Mouse (Mus musculus) natural killer cell, adult 2 months (primary cell): ENCODE results near the gene Net1.
"Not testable (repeated sequence)": the region's sequence is repeated elsewhere in the genome, so short reads cannot be mapped to it uniquely, and the experiment has no call there.

ENCODE experiments used
- DNase-seq, 2 experiments: peaks; one replicate each; pipeline ENCODE4 v3.0.0; 2022; ENCODE audit warnings: low spot score in 2 of 2

Gene Net1

GRCm38 (mm10) chr13:3890061-3890460 lies 28.0 kb downstream of the Net1 start:
- DNase-seq: no peak

DNA sequence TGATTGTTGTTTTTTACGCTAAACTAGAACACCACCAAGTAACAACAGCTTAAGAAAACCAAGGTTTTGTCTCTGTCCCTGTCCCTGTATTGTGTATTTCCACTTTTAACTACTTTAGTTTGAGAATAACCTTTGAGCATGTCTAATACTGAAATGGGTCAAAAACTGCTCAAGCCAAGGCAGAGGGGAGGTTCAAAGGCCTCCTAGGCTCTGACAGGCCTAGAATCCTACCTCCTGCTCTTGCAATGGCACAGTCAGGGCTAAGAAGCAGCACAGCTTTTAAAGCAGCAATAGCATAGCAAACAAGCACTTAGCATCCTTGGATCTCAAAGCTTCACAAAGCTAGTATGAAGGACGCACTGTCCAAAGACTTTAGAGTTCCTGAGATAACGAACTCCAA lies 28.9 kb downstream of the Net1 start:
- no peak for DNase-seq

DNA sequence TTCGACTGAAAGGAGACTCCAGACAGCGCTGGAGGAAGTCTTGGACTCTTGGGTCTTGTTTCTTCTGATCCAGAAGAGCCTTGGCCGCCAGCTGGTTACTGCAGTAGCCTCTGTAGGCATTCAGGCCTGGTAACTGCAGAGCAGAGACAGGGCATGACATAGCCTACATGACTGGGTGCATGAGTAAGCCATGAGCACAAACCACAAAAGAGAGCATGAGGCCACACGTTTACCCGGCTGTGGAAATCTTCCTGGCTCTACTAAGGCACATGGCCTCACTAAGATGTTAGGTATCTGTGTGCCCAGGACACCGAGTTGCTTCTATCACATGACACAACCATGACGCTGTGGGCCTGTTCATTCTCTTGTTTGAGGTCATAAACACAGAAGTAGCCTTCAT lies 31.4 kb downstream of the Net1 start:
- DNase-seq: no peak

DNA sequence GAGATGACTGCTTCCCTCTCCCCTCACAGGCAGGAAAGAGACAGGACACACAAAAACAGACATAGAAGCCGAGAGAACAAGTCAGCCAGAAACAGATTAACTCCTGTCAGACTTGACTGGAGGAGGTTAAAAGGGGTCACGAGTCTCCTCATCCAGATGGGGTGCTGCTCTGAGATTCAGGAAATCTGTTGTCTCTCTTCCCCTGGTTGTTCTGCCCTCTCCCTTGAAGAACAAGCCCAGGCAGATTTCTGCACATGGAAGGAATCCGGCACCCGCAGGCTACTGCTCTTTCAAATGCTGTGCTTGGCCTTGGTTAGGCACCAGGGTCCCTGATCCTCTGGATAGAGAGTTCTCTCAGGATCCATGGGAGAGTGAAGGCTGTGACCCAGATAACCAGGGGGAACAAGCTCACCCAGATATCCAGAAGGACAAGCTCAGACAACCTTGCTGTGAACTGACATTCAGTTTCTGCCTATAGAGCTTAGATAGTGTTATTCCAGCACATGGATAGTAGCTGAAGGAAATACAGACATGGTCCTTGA lies 40.3 kb downstream of the Net1 start:
- DNase-seq: no peak

- DNase-seq: no peak
Measured at GRCm38 (mm10) chr13:3877185-3877584, 40.8 kb downstream of the Net1 start.

- no peak for DNase-seq
Measured at GRCm38 (mm10) chr13:3876448-3876847, 41.6 kb downstream of the Net1 start.

DNA sequence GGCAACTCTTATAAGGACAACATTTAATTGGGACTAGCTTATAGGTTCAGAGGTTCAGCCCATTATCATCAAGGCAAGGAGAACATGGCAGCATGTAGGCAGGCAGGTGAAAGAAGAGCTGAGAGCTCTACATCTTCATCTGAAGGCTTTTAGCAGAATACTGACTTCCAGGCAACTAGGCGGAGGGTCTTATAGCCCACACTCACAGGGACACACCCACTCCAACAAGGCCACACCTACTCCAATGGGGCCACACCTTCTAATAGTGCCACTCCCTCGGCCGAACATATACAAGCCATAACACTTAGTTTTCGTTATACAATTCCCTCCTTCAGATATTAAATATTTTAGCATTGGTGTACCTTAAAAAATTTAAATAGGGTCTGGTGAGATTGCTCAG lies 45.2 kb downstream of the Net1 start:
- DNase-seq: no peak

GRCm38 (mm10) chr13:3869901-3870300 lies 48.1 kb downstream of the Net1 start:
- no peak for DNase-seq

DNA sequence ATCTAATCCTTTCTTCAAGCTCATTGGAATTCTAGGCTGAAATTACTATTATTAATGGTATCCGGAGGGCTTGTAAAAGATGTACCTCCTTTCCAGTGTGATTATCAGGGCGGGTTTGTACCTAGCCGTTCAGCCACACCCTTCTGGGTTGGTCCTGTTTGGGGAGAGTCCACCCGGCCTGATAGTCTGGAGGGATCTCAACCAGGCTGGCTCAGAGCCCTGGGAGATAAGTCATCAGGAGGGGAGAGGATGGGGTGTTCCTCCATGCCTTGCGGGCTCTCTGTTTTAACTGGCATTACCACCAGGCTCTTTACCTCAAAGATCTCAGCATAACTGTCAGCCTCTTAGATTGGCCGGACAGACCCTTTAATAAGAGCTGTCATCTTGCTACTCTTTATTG lies 50.9 kb downstream of the Net1 start:
- no peak for DNase-seq

DNA sequence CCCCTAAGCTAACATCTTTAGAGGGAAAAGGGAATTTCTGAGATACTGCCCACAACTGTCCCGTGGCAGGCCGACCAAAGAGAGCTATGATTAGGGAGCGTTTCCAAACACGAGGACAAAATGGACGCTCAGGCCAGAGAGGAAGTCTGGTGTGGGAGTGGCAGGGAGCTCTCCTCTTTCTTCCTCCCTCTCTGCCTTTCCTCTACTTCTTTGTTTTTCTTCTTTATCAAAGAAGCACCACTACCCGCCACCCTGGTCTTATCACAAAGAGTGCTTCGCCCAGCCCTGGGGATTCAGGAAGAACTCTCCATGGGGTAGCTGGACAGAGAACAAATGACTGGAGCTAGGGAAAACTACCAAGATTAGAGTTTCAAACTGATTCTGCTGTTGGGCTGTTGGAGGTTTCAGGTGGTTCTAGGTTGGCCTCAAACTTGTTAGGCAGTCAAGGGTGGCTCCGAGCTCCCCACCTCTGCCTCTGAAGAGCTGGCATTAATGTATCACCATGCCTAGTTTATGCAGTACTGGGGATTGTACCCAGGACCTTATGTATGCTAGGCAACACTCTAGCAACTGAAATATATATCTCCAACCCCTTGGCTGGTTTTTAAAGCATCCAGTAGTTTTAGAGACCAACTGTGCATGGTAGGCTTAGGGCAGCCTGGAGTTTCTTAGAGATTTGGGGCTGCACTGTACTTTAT lies 51.5 kb downstream of the Net1 start:
- no peak for DNase-seq

- DNase-seq: no peak
Measured at GRCm38 (mm10) chr13:3865648-3866354, 52.2 kb downstream of the Net1 start.

DNA sequence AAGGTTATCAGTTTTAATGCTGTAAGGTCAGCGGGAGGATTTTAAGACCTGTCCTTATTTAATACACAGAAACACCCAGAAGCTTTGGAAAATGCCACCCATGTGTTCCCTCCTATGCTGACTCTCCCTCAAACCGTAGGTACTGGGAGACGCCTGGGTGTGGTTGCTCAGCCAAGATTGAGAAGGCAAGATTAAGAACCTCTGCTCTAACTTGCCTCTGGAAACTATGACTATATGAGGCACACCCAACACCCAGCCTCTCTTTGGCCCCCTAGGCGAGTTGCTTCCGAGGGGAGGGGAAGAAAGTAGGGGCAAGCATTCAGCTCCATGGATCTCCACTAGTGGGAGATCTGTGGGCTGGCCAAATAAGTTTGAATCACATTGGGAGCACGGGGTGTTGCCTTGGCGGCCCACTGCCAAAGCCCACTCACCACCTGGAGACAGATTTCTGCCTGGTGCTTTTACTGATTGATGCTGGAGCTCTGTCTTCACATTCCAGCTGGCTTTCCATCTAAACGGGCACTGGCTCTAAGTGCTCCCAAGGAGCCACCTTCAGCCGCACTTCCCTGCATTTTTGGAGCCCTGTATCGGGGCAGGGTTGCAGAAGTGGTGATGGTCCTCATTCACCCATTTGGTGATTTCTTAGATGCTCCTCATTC lies 55.0 kb downstream of the Net1 start:
- DNase-seq: no peak

DNA sequence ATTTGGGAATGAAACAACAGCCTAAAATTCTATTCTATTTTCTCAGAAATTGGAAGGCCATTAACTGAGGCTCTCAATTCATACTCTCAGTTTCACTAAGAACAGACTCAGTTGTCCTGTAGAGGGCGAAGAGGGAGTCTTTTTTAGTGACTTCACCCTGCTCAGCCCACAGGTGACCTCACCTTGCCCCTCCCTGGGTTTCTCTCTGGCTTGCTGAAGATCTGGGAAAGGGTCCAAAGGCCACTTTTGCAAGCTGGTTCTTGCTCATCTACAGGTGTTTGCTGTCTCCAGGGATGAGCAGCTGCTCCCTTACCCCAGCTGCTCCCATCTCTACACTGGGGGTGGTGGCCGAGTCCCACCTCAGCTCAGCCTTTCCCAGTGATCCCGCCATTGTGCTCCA lies 55.7 kb downstream of the Net1 start:
- no peak for DNase-seq

GRCm38 (mm10) chr13:3861251-3861650 lies 56.8 kb downstream of the Net1 start:
- DNase-seq: no peak

- no peak for DNase-seq
Measured at GRCm38 (mm10) chr13:3856252-3856651, 61.8 kb downstream of the Net1 start.

GRCm38 (mm10) chr13:3854856-3855255 lies 63.2 kb downstream of the Net1 start:
- no peak for DNase-seq

GRCm38 (mm10) chr13:3853648-3854333 lies 64.2 kb downstream of the Net1 start, which contains the start of gene Calm5:
TSS of gene Calm5 (plus strand) at chr13:3854173.
- DNase-seq: not testable (repeated sequence)

DNA sequence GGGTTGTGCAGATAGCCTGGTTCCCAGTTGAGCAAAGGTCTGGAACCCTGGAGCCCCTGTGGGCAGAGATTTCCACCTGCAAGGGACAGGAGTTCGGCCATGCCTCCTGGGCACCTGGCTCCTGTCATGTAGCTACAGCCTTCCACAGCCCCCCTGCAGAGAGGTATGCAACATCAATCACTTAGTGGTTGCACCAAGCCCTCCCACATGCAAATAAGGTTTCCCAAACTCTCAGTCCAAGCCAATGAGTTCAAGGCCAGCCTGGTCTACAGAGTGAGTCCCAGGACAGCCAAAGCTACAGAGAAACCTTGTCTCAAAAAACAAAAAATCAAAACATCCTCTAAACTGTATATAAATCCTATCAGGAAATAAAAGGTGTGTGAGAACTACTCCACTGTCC lies 67.7 kb downstream of the Net1 start:
- no peak for DNase-seq

GRCm38 (mm10) chr13:3840662-3841061 lies 77.4 kb downstream of the Net1 start:
- DNase-seq: not testable (repeated sequence)

DNA sequence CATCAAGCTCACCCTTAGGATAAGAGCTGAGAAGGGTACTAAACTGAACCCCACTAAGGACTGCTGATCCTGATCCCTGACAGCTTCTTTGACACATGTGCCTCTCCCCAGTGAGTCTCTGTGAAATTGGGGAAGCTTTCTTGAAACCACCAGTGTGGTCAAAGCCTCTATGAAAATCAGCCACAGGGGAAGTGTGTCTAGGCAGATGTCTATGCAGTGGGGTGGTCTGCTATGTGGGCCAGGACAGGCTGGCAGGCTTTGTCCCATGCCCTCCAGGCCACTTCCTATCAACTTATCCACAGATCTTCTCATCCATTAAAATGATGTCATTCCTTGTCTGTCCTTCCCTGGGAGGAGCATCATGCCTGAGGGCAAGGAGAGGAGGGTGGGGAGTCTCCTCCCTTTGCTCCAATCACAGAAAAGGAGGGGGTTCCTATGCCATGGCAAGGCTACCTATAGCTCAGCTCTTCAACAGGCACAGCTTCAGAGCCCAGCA lies 80.7 kb downstream of the Net1 start, which contains the start of gene Calm4:
TSS of gene Calm4 (plus strand) at position 446 of the 496 bp plus-strand sequence.
- DNase-seq: not testable (repeated sequence)

GRCm38 (mm10) chr13:3833644-3834043 lies 84.4 kb downstream of the Net1 start:
- not testable (repeated sequence) for DNase-seq

- DNase-seq: no peak
Measured at GRCm38 (mm10) chr13:3832450-3832849, 85.6 kb downstream of the Net1 start.
